Mouse (Mus musculus): Measurements from ENCODE around the gene Dph2. TPM values are rescaled to one million over a fixed set of nuclear protein-coding genes. Genes with fewer than 3 reads are reported as not detected.

Gene Dph2
- polyA plus RNA-seq, 1 experiment from 2014 or later = 8.1 TPM

DNA sequence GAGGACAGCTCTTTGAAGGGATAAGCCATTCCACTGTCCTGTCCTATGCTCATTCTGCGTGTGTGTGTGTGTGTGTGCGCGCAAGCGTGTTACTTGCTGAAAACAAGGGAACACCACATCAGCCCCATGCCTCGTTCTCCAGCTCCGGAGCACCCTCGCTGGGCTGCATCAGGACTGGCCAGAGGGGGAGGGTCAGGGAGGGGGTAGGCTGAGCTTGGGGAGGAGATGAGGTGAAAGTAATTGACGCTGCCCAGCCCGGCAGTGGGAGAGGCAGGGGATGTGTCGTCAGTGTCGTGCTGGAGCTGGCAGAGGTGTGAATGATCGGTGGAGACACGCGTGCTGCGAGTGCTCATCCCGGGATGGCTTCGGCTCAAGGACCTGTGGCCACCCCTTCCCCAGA, 42.8 kb downstream of the Dph2 start:
- TF ChIP-seq CTCF (IDR thresholded peaks at IDR 0.05; ENCODE audit: low read depth) = no peak
- no peak for TF ChIP-seq EP300 (optimal IDR thresholded peaks at IDR 0.05)
- no peaks in the 10 kb centered on the region for H3K27me3 ChIP-seq (ENCODE audit: control insufficient read depth, insufficient read depth, low read length)
- DNase-seq (ENCODE audit: low spot score) (no peak), ATAC-seq (ENCODE audit: low FRiP score, low TSS enrichment) (no peak)
- H3K9me3 ChIP-seq (ENCODE audit: control insufficient read depth, low read length) = no peaks in the 10 kb centered on the region
- H3K4me1 ChIP-seq (replicated peaks; ENCODE audit: control insufficient read depth, insufficient read depth) = no peaks in the 10 kb centered on the region
- WGBS = 76% methylated on average over 17 of the region's 17 CpGs
- no peak overlapping the region for H3K9ac ChIP-seq (ENCODE audit: low read length)
- peaks cover 6% of the 10 kb centered on the region; the same call in 1 of the 2 replicates for H3K36me3 ChIP-seq (ENCODE audit: control insufficient read depth, insufficient read depth, low read length)
- no peak overlapping the region for H3K27ac ChIP-seq (replicated peaks)
- no peak overlapping the region for H3K4me2 ChIP-seq (replicated peaks; ENCODE audit: low read depth)
- H3K4me3 ChIP-seq (ENCODE audit: low read depth, low read length) = no peak overlapping the region

DNA sequence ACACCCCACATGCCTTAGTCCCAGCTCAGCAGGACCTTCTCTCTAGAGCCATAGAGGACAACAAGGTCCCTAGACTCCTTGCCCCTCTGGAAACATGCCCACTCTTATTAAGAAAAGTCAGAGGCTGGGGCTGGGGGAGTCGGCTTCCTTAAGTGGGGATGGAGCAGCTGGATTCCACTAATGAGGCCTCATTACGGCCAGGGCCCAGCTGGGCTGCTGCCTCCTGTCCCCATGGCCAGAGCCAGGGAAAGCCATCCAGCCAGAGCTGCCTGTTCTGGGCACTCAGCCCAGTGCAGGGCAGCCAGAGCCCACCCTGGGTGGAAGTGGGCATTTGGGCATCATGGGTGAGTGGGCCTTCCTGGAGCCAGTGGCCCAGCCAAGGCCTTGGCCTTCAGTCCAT, 44.8 kb downstream of the Dph2 start:
- Histone ChIP-seq H3K4me1 (replicated peaks; ENCODE audit: control insufficient read depth, insufficient read depth) (no peaks in the 10 kb centered on the region), H3K36me3 (ENCODE audit: control insufficient read depth, insufficient read depth, low read length) (peaks cover 6% of the 10 kb centered on the region), H3K27me3 (ENCODE audit: control insufficient read depth, insufficient read depth, low read length) (no peaks in the 10 kb centered on the region), H3K4me2 (replicated peaks; ENCODE audit: low read depth) (no peak overlapping the region), H3K9me3 (ENCODE audit: control insufficient read depth, low read length) (no peaks in the 10 kb centered on the region), H3K9ac (ENCODE audit: low read length) (no peak overlapping the region), H3K4me3 (ENCODE audit: low read depth, low read length) (no peak overlapping the region), H3K27ac (replicated peaks) (no peak overlapping the region)
- DNase-seq (ENCODE audit: low spot score) (no peak), ATAC-seq (ENCODE audit: low FRiP score, low TSS enrichment) (no peak)
- TF ChIP-seq CTCF (IDR thresholded peaks at IDR 0.05; ENCODE audit: low read depth) (no peak), EP300 (optimal IDR thresholded peaks at IDR 0.05) (no peak)
- 61% methylated on average over 2 of the region's 2 CpGs for WGBS

DNA sequence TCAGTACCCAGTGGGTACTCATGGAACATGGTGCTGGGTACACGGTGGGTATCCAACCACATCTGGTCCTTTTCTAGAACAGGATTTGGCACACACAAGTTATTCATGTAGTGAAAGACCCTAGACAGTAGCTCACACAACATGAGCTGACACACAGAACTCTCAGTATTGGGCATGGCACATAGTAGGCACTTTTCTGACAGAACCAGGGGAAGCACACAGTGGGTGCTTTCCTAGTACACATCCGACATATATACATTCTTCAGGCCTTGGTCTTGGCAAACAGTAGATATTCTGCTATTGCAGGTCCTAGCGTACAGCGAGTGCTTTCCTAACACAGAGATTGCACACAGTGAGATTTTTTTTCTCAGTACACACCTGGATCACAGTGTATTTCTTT, 45.6 kb downstream of the Dph2 start:
- H3K4me2 ChIP-seq (replicated peaks; ENCODE audit: low read depth) = no peak overlapping the region
- peaks cover 6% of the 10 kb centered on the region for H3K36me3 ChIP-seq (ENCODE audit: control insufficient read depth, insufficient read depth, low read length)
- H3K9me3 ChIP-seq (ENCODE audit: control insufficient read depth, low read length) = no peaks in the 10 kb centered on the region
- H3K4me1 ChIP-seq (replicated peaks; ENCODE audit: control insufficient read depth, insufficient read depth) = peaks cover under 1% of the 10 kb centered on the region; the same call in 1 of the 2 replicates
- no peak overlapping the region for H3K9ac ChIP-seq (ENCODE audit: low read length)
- TF ChIP-seq EP300 (optimal IDR thresholded peaks at IDR 0.05) = no peak
- no peak for TF ChIP-seq CTCF (IDR thresholded peaks at IDR 0.05; ENCODE audit: low read depth)
- no peak overlapping the region for H3K27ac ChIP-seq (replicated peaks)
- DNase-seq (ENCODE audit: low spot score) (no peak), ATAC-seq (ENCODE audit: low FRiP score, low TSS enrichment) (no peak)
- WGBS = 94% methylated on average over 4 of the region's 4 CpGs
- H3K4me3 ChIP-seq (ENCODE audit: low read depth, low read length) = no peak overlapping the region
- no peaks in the 10 kb centered on the region for H3K27me3 ChIP-seq (ENCODE audit: control insufficient read depth, insufficient read depth, low read length)

DNA sequence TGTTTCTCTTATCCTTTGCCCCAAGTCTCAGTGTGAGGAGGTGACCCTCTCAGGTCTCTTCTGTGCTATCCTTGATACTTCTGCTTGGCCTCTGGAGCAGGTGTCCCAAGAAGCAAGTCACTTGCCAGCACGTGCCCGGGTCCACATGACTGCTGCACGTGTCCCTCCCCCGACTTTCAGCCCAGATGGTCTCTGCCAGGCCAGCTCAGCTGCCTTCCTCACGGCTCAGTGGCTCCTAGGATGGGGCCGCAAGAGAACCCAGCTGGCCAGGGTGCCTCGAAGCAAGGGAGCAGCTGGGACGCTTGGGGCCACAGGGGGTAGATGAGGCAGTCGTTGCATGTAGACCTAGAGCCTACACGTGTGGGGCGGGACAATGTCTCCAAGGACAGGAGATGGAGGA, 46.5 kb downstream of the Dph2 start:
- ATAC-seq (ENCODE audit: low FRiP score, low TSS enrichment) (no peak), DNase-seq (ENCODE audit: low spot score) (no peak)
- Histone ChIP-seq H3K4me2 (replicated peaks; ENCODE audit: low read depth) (no peak overlapping the region), H3K9ac (ENCODE audit: low read length) (no peak overlapping the region), H3K9me3 (ENCODE audit: control insufficient read depth, low read length) (no peaks in the 10 kb centered on the region), H3K4me1 (replicated peaks; ENCODE audit: control insufficient read depth, insufficient read depth) (peaks cover 2% of the 10 kb centered on the region; the same call in 1 of the 2 replicates), H3K4me3 (ENCODE audit: low read depth, low read length) (no peak overlapping the region), H3K36me3 (ENCODE audit: control insufficient read depth, insufficient read depth, low read length) (peaks cover 6% of the 10 kb centered on the region), H3K27me3 (ENCODE audit: control insufficient read depth, insufficient read depth, low read length) (no peaks in the 10 kb centered on the region), H3K27ac (replicated peaks) (no peak overlapping the region)
- TF ChIP-seq CTCF (IDR thresholded peaks at IDR 0.05; ENCODE audit: low read depth) (no peak), EP300 (optimal IDR thresholded peaks at IDR 0.05) (no peak)
- 83% methylated on average over 11 of the region's 11 CpGs for WGBS

DNA sequence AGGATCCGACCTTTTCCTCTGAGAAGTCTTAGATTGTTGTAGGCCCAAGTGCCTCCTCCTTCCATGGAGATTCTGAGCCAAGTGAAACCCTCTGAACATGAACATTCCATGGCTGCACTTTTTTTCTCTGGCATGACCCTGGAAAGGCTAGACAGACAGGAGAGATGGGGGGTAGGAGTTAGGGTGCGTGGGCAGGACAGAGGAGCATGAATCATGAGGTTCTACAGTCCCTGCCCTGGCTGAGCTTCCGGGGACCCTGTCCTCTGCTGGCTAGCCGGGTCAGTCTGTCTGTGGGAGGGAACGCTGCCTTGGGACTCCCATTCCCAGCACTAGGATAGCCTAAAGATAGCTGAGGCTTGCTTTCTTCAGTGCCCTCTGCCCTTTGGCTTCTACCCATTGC, 47.4 kb downstream of the Dph2 start:
- Histone ChIP-seq H3K9ac (ENCODE audit: low read length) (no peak overlapping the region), H3K4me2 (replicated peaks; ENCODE audit: low read depth) (no peak overlapping the region), H3K27ac (replicated peaks) (no peak overlapping the region), H3K27me3 (ENCODE audit: control insufficient read depth, insufficient read depth, low read length) (no peaks in the 10 kb centered on the region), H3K36me3 (ENCODE audit: control insufficient read depth, insufficient read depth, low read length) (peaks cover 6% of the 10 kb centered on the region), H3K4me1 (replicated peaks; ENCODE audit: control insufficient read depth, insufficient read depth) (peaks cover 5% of the 10 kb centered on the region; the same call in 1 of the 2 replicates), H3K9me3 (ENCODE audit: control insufficient read depth, low read length) (no peaks in the 10 kb centered on the region), H3K4me3 (ENCODE audit: low read depth, low read length) (no peak overlapping the region)
- 77% methylated on average over 5 of the region's 5 CpGs for WGBS
- no peak for TF ChIP-seq EP300 (optimal IDR thresholded peaks at IDR 0.05)
- DNase-seq (ENCODE audit: low spot score) (no peak), ATAC-seq (ENCODE audit: low FRiP score, low TSS enrichment) (no peak)

DNA sequence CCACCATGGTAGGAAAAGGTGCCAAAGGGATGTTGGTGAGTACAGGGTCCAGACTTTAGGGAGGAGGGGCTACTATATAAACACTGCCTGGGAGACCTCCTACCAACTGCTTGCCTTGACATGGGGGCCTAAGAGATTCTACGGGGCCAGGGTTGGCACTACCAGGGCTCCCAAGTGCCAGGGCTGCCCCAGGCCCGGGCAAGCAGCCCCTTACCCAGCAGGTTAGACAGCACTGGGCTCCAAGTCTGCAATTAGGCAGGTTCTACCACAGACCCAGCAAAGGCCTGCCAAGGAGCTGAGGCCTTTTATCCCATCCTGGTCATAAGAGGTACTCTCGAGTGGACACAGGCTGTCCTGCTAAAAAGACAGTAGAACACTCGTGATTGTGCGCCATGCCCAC, 48.7 kb downstream of the Dph2 start:
- H3K9ac ChIP-seq (ENCODE audit: low read length) = no peak overlapping the region
- no peaks in the 10 kb centered on the region for H3K27me3 ChIP-seq (ENCODE audit: control insufficient read depth, insufficient read depth, low read length)
- peaks cover 5% of the 10 kb centered on the region; the same call in 1 of the 2 replicates for H3K4me1 ChIP-seq (replicated peaks; ENCODE audit: control insufficient read depth, insufficient read depth)
- H3K36me3 ChIP-seq (ENCODE audit: control insufficient read depth, insufficient read depth, low read length) = peaks cover 6% of the 10 kb centered on the region
- no peak overlapping the region for H3K4me3 ChIP-seq (ENCODE audit: low read depth, low read length)
- no peaks in the 10 kb centered on the region for H3K9me3 ChIP-seq (ENCODE audit: control insufficient read depth, low read length)
- no peak for TF ChIP-seq CTCF (IDR thresholded peaks at IDR 0.05; ENCODE audit: low read depth)
- no peak for TF ChIP-seq EP300 (optimal IDR thresholded peaks at IDR 0.05)
- H3K27ac ChIP-seq (replicated peaks) = no peak overlapping the region
- ATAC-seq (ENCODE audit: low FRiP score, low TSS enrichment) (no peak), DNase-seq (ENCODE audit: low spot score) (no peak)
- no peak overlapping the region for H3K4me2 ChIP-seq (replicated peaks; ENCODE audit: low read depth)
- 96% methylated on average over 5 of the region's 5 CpGs for WGBS

Data from stomach, postnatal 0 days (tissue).